Mouse (Mus musculus): ENCODE measurements around the gene Astn2.

Astn2 gene

DNA sequence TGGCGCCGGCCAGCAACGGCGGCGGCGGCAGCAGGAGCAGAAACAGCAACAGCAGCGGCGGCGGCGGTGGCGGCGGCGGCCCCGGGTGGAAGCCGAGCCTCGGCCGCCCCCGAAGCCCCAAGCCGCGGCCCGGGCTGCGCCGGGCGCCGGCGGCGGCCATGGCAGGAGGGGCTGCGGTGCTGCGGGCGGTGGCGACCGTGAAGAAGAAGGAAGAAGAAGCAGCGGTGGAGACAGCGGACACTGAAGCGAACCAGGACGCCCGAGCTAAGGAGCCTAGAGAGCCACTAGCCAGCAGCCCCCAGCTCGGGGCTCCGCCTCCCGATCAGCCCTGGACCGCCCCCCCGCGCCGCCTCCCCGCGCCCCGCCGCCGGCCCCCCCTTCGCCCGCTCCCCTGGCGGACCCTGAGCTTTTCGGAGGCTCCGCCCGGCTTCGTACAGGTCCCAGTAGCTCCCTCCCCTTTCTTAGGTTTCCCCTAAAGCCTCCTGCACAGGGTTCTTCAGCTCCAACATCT, at the start of gene Astn2:
Astn2 (minus strand) TSS at position 411 of the 511 bp plus-strand sequence.
- DNase-seq: no peak

- peak; percentile 10 for DNase-seq
Observed at GRCm38 (mm10) chr4:66450115-66450514, 45.7 kb upstream of the Astn2 start.

GRCm38 (mm10) chr4:66431256-66431655, 26.8 kb upstream of the Astn2 start:
- DNase-seq: no peak

DNA sequence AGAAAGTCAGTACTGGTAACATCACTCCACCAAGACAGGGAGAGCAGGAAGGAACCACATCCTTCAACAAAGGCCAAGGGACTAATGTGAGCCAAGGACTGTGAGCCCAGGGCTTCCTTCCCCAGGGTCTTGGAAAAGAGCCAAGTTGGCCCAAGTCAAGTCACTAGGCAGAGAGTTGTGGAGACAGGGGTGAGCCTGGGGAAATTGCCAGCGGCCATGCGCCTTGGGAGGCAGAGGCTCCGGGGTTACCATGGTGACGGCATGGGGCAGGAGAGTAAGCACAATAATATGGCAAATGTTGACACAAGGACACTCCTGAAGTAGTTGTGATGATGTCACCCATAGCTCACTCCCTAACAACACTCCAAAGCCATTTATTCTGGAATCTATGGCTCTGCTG, 21.4 kb upstream of the Astn2 start:
- no peak for DNase-seq

- no peak for DNase-seq
Observed at GRCm38 (mm10) chr4:66414778-66415177, 10.4 kb upstream of the Astn2 start.

DNA sequence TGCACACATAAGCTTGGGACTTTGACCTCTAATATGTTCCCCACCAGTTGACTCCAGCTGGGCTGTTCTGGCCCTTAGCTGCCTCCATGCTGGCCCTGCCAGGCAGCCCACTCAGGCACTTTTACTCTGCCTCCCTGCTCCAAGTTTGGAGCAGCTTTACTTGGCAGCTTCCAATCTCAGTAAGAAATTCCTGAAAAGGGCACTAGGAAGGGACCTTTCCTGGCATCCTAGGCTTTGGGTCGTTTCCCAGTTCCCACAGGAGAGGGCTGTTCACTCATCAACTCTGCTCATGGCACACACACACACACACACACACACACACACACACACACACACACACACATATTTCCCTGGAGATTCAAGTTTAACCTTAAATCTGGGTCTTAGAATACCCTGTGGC, 675 bp upstream of the Astn2 start:
- DNase-seq: no peak

- DNase-seq: no peak
Observed at GRCm38 (mm10) chr4:66403708-66404200, 657 bp downstream of the Astn2 start.

GRCm38 (mm10) chr4:66403116-66403707, 1.2 kb downstream of the Astn2 start:
- no peak for DNase-seq

GRCm38 (mm10) chr4:66402611-66403010, 1.8 kb downstream of the Astn2 start:
- DNase-seq: no peak

DNA sequence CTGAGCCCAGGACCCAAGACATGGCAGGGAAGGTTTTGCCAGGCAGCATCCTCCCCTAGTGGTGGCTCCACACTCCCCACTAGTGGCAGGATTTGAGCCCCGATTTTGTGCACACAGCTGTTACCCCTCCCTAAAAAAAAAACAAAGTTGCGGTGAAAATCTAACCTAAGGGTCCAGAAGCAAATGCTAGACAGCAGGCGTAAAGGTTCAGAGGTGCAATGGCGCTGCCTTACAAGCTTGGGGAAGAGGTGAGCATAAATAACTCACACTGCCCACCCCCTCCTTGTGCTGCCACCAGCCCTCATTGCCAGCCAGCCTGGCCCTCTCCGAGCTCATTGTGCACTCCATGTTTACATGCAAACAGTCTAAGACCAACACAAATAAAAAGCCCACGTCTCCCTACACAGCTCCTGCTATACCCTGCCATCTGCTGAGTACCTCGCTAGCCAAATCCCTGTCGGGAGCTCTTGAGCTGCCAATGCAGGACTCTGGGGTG, 3.2 kb downstream of the Astn2 start:
- no peak for DNase-seq

DNA sequence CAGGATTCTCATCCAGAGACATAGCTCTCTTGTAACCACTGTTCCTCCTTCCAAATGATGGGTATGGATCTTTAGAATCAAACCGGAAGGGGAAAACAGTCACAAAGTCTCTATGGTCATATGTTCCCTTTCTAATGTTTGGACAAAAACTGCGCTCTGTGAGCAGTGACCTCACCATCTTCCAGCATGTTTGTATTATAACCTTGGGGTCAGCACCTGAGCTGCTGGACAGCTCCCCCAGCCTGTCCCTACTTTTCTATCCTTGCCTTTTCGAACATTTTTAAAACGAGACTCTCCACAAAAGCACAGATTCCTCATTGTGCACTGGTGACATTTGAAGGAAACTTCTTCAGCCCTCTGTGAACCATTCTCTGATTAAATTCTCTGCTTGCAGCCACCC, 5.3 kb downstream of the Astn2 start:
- no peak for DNase-seq

- no peak for DNase-seq
Observed at GRCm38 (mm10) chr4:66397216-66397615, 7.2 kb downstream of the Astn2 start.

DNA sequence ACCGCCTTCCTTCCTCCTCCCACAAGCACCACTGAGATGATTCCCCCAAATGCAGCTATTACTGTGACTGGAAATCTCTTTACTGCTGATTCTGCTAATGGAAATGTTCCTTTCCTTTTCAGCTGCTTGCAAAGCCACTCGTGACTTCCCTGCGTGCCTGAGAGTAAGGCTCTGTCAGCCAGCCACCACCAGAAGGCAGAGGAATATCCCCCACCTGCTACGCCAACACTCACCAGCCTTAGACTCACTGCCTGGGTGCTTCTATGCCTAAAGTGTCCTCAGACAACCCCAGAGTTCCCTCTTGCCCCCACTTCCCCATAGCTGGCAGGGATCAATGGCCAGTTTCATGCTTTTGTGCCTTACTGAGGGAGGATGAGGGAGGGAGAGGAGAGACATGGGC, 11.1 kb downstream of the Astn2 start:
- no peak for DNase-seq

DNA sequence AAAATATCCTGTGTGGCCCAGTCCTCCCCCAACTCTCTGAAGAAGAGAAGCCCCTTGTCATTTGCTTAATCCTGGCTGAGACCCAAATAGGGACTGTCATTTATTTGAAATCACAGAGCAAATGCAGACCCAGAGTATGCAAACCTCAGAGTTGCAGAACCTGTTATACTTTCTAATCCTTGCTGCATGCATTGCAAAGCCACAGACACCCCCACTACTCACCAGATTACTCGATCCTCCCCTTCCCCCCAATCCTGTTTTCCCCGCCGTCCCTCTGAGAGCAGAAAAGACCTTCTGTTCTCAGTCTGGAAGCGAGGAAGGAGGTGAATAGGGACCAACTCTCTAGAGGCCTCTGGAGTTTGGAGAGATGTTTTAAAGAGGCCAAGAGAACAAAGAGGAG, 13.9 kb downstream of the Astn2 start:
- DNase-seq: no peak

DNA sequence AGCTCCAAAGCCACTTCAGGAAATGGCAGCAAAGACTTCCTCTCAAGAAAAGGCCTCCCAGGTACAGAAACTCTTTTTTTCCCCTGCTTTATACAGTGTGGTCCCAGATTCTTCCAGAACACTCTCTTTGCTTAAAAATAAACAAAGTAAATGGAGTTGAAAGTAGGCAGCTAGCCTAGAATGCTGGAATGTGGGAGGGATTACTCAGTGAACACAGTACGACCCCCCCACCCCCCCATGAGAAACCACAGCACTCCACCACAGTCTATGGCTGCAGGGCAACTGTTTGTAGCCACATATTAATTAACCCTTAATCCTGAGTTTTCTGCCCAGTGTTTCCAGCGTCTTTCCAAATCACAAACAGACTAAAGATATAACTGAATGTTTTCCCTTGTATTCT, 25.8 kb downstream of the Astn2 start:
- DNase-seq: no peak

- DNase-seq: peak; percentile 1
Observed at GRCm38 (mm10) chr4:66370557-66371071, 33.8 kb downstream of the Astn2 start.

GRCm38 (mm10) chr4:66365500-66365899, 38.9 kb downstream of the Astn2 start:
- no peak for DNase-seq

- DNase-seq: no peak
Observed at GRCm38 (mm10) chr4:66344632-66345031, 59.8 kb downstream of the Astn2 start.

- DNase-seq: no peak
Observed at GRCm38 (mm10) chr4:66337443-66337842, 67.0 kb downstream of the Astn2 start.

- DNase-seq: no peak
Observed at GRCm38 (mm10) chr4:66330600-66331285, 73.7 kb downstream of the Astn2 start.

GRCm38 (mm10) chr4:66321051-66321450, 83.4 kb downstream of the Astn2 start:
- no peak for DNase-seq

- DNase-seq: no peak
Observed at GRCm38 (mm10) chr4:66314806-66315484, 89.5 kb downstream of the Astn2 start.

GRCm38 (mm10) chr4:66312733-66313132, 91.7 kb downstream of the Astn2 start:
- no peak for DNase-seq
